Mouse (Mus musculus) limb, embryonic 14.5 days (tissue): ENCODE measurements at regions not wholly inside any gene's neighbourhood (a gene's known extent, or its start where the extent isn't known, plus 50 kb on each side); places are given as distances from the start of the nearest gene placed in this dataset.

Experiments
- ATAC-seq: fragments of 200-750 bp; cut with Nextera tagmentation; 2 replicates; pipeline ENCODE4 v1.8.0; 2017; ENCODE audit warnings: low read depth, moderate number of reproducible peaks, moderate TSS enrichment; ENCODE audit not compliant: low FRiP score
- DNase-seq: peaks from one replicate; pipeline ENCODE4 v3.0.0-alpha.2; 2015; ENCODE audit warnings: low spot score
- H3K27ac ChIP-seq: fragments of 300-500 bp; sonication (generic); replicated peaks from 2 replicates; pipeline ENCODE4 v1.5.1; 2014; ENCODE audit warnings: low read depth, mild to moderate bottlenecking, low read length, moderate library complexity, mixed read lengths
- H3K27me3 ChIP-seq: fragments of 300-500 bp; sonication (generic); 2 replicates; pipeline ENCODE4 v1.6.1; 2014; ENCODE audit warnings: low read length, mixed read lengths; ENCODE audit not compliant: control insufficient read depth, insufficient read depth
- H3K36me3 ChIP-seq: fragments of 300-500 bp; sonication (generic); 2 replicates; pipeline ENCODE4 v1.6.1; 2014; ENCODE audit warnings: mild to moderate bottlenecking, low read length, moderate library complexity, mixed read lengths; ENCODE audit not compliant: control insufficient read depth, insufficient read depth
- H3K4me1 ChIP-seq: fragments of 300-500 bp; sonication (generic); 2 replicates; pipeline ENCODE4 v1.6.1; 2014; ENCODE audit warnings: antibody characterized with exemption, low read length, mixed read lengths; ENCODE audit not compliant: control insufficient read depth, insufficient read depth
- H3K4me2 ChIP-seq: fragments of 300-500 bp; sonication (generic); replicated peaks from 2 replicates; pipeline ENCODE4 v1.6.1; 2014; ENCODE audit warnings: low read depth, mild to moderate bottlenecking, low read length, moderate library complexity; ENCODE audit not compliant: severe bottlenecking
- H3K4me3 ChIP-seq: fragments of 300-500 bp; sonication (generic); replicated peaks from 2 replicates; pipeline ENCODE4 v1.5.1; 2014; ENCODE audit warnings: low read length
- H3K9ac ChIP-seq: fragments of 300-500 bp; sonication (generic); 2 replicates; pipeline ENCODE4 v1.6.1; 2014; ENCODE audit warnings: mild to moderate bottlenecking, low read depth, low read length, moderate library complexity; ENCODE audit not compliant: severe bottlenecking
- H3K9me3 ChIP-seq: fragments of 300-500 bp; sonication (generic); 2 replicates; pipeline ENCODE4 v1.6.1; 2016; ENCODE audit warnings: low read length; ENCODE audit not compliant: control insufficient read depth
- POLR2A ChIP-seq: fragments of 200-500 bp; IDR thresholded peaks from 2 replicates; pipeline ENCODE4 v1.8.0; 2012; ENCODE audit warnings: inconsistent platforms, mild to moderate bottlenecking, moderate library complexity, borderline replicate concordance; ENCODE audit not compliant: insufficient read depth, insufficient read length; ENCODE audit errors: extremely low read depth
- WGBS: fragments of 180-500 bp; shearing (Covaris S2); extraction: QIAGEN DNeasy Blood & Tissue Kit; methylation state at CpG from one replicate; pipeline ENCODE4 v1.1.7; 2014; 5-methylcytosine and 5-hydroxymethylcytosine counted together

GRCm38 (mm10) chr14:76625589-76626368 lies 69.1 kb upstream of the Serp2 start:
- Histone ChIP-seq H3K4me3 (no peak overlapping the region), H3K27me3 (no peaks in the 10 kb centered on the region), H3K36me3 (no peaks in the 10 kb centered on the region), H3K27ac (0 out of 2 replicates have a peak overlapping the region, but pooled peaks have one; percentile 50), H3K4me2 (no peak overlapping the region), H3K4me1 (peaks cover 40% of the 10 kb centered on the region), H3K9me3 (no peaks in the 10 kb centered on the region), H3K9ac (no peak overlapping the region)
- no peak for TF ChIP-seq POLR2A
- WGBS = 49% methylated on average over 10 of the region's 10 CpGs
- ATAC-seq (no peak), DNase-seq (no peak)

- DNase-seq = no peak
Measured at GRCm38 (mm10) chr14:76624626-76625378, 68.1 kb upstream of the Serp2 start.

GRCm38 (mm10) chr14:76623371-76623988 lies 66.8 kb upstream of the Serp2 start:
- peak overlapping the region; percentile 16; the same call in 1 of the 2 replicates for H3K9ac ChIP-seq
- no peak overlapping the region for H3K4me3 ChIP-seq

More at GRCm38 (mm10) chr14:76624626-76625378, 68.1 kb upstream of the Serp2 start:
- no peak overlapping the region for H3K9ac ChIP-seq
- H3K27me3 ChIP-seq = no peaks in the 10 kb centered on the region
- ATAC-seq = no peak
- no peak overlapping the region for H3K4me3 ChIP-seq
- WGBS = 77% methylated on average over 7 of the region's 7 CpGs
- no peak overlapping the region for H3K4me2 ChIP-seq
- no peak overlapping the region for H3K27ac ChIP-seq
- H3K9me3 ChIP-seq = no peaks in the 10 kb centered on the region
- no peaks in the 10 kb centered on the region for H3K36me3 ChIP-seq
- H3K4me1 ChIP-seq = peaks cover 40% of the 10 kb centered on the region
- TF ChIP-seq POLR2A = no peak

GRCm38 (mm10) chr14:76622634-76623291 lies 66.1 kb upstream of the Serp2 start:
- Histone ChIP-seq H3K9me3 (no peaks in the 10 kb centered on the region), H3K27me3 (no peaks in the 10 kb centered on the region), H3K27ac (peak overlapping the region; percentile 74), H3K4me2 (peak overlapping the region; percentile 26), H3K9ac (peak overlapping the region; percentile 16; the same call in 1 of the 2 replicates), H3K4me1 (peaks cover 57% of the 10 kb centered on the region), H3K36me3 (no peaks in the 10 kb centered on the region), H3K4me3 (no peak overlapping the region)
- TF ChIP-seq POLR2A = no peak
- peak; percentile 62 for ATAC-seq
- WGBS = 5% methylated on average over 11 of the region's 11 CpGs
- DNase-seq = peak; percentile 68

More at GRCm38 (mm10) chr14:76623371-76623988, 66.8 kb upstream of the Serp2 start:
- H3K27me3 ChIP-seq = no peaks in the 10 kb centered on the region
- TF ChIP-seq POLR2A = no peak
- ATAC-seq (no peak), DNase-seq (no peak)
- 16% methylated on average over 10 of the region's 10 CpGs for WGBS
- peak overlapping the region; percentile 26 for H3K4me2 ChIP-seq
- H3K9me3 ChIP-seq = no peaks in the 10 kb centered on the region
- H3K27ac ChIP-seq = peak overlapping the region; percentile 74
- peaks cover 51% of the 10 kb centered on the region for H3K4me1 ChIP-seq
- H3K36me3 ChIP-seq = no peaks in the 10 kb centered on the region

GRCm38 (mm10) chr14:76619038-76619409 lies 62.3 kb upstream of the Serp2 start:
- ATAC-seq (no peak), DNase-seq (no peak)
- Histone ChIP-seq H3K4me1 (peaks cover 51% of the 10 kb centered on the region), H3K36me3 (no peaks in the 10 kb centered on the region), H3K27ac (0 out of 2 replicates have a peak overlapping the region, but pooled peaks have one; percentile 33), H3K4me2 (no peak overlapping the region), H3K9ac (no peak overlapping the region), H3K9me3 (no peaks in the 10 kb centered on the region), H3K27me3 (no peaks in the 10 kb centered on the region), H3K4me3 (no peak overlapping the region)
- WGBS = 51% methylated on average over 7 of the region's 7 CpGs
- no peak for TF ChIP-seq POLR2A
